Mouse (Mus musculus) hindlimb bud, embryonic 11.5 days (tissue): ENCODE measurements around the gene Tnfsf14.

Source experiments
- DNase-seq: peaks from one replicate; pipeline ENCODE4 v3.0.0-alpha.2; 2012; ENCODE audit warnings: low read depth, low spot score; ENCODE audit errors: extremely low spot score

The Tnfsf14 gene

DNA sequence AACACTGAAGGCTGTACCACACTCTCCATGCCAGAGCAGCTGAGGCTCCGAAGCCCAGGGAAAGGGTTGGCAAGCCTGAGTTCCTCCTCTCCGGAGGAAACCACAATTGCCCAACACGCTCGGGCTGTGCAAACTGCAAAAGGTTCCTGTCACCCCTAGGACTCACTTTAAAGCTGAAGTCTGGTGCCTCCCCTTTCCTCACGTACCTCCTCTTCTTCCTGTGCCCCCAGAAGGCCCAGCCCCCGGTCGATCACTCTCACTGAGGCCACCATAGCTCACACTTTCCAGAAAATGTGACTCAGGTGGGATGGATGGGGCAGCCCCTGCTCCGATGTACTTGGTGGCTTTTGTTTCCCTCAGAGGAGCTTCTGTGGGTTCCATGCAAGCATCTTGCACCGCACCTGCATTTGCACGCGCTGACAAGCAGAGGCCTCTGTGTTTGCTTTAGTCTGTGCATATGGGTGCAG, at the start of gene Tnfsf14:
Tnfsf14 (minus strand) TSS at position 137 of the 467 bp plus-strand sequence.
- no peak for DNase-seq

DNA sequence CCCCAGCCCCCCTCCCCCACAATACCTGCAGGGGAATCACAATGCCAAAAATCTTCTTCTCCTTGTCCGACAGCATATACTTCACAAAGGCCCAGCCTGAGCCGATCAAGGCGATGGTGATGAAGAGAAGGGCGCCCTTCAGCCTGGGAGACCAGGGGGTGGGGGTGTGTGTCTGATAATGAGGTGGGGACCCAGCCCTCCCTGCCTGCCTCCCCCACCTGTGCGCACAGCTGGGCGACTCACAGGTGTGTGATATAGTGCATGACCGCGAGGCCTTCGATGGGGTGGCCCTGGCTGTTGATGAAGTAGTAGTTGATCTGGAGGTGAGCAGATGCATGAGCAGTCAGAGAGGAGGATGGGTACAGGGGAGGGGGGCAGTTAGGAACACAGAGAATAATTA, 43.2 kb upstream of the Tnfsf14 start:
- DNase-seq: no peak

DNA sequence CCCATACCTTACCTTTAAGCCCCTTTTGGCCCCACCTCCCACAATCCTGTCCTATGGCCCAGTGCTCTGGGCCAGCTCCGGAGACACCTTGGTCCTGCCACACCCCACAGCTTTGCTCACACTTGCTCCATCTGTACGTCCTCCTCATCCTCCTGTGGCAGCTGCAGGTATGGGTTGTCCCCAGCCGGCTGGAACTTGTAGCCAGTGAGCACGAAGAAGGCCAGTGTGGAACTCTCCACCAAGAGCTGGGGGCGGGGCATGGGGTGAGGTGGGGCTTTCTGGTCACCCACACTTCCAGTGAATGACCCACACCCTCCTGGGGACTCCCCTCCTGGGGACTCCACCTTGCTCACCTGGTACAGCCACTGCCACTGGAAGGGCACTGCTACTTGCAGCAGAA, 41.8 kb upstream of the Tnfsf14 start:
- no peak for DNase-seq

DNA sequence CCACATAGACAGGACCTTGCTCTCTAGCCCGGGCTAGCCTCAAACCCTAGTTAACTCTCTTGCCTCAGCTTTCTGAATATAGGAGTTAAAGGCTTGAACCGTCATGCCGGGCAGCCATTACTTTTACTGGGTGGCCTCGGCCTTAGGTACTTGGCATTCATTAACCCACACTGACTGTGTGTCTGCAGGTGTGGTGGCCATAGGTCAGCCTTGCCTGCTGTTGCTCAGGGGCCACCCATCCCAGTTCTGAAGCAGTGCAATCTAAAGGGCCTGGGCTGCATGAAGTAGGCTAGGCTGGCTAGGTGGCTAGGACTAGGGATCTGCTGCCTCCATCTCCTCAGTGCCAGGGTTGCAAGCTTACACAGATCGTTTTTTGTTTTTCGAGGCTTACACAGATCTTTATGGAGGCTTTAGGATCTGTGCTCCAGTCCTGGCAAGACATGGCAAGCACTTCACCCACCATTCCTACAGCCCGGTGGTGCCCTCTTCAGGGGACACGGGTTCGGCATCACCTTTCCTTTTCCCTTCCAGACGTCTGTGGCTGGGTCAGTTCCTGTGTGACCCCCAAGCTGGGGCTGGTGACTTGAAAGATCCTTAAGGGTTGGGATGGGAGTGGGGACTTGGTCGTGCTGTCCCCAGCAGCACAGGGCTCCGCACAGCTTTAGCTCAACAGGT, 40.4 kb upstream of the Tnfsf14 start:
- no peak for DNase-seq

DNA sequence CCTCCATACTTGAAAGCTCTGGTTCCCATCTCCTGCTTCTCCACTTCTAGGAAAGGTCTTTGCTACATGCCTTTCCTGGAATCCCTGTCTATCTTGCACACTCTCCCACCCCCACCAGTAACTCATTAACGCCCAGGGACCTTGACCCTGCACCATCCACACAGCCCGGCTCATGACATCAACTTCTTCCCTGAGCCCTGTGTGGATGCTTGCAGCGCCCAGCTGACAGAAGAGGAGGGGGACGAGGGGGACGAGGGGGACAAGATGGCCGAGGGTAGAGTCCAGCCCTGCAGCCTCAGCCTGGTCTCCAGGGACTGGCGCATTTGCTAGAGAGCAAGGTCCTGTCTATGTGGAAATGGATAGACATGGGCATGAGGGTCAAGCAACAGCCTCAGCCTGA, 39.1 kb upstream of the Tnfsf14 start:
- DNase-seq: no peak

DNA sequence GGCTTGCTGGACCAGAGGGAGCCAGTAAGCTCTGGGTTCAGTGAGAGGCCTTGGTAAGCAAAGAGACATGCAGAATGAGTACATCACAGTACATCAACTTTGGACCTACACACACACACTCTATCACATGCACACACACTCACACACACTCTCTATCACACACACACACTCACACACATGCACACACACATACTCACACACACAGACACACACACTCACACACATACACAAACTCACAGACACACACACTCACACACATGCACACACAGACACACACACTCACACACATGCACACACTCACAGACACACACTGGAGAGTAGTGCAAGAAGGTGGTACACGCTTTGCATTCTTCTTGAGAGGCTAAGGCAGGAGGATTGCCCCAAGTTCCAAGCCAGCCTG, 38.2 kb upstream of the Tnfsf14 start:
- no peak for DNase-seq

DNA sequence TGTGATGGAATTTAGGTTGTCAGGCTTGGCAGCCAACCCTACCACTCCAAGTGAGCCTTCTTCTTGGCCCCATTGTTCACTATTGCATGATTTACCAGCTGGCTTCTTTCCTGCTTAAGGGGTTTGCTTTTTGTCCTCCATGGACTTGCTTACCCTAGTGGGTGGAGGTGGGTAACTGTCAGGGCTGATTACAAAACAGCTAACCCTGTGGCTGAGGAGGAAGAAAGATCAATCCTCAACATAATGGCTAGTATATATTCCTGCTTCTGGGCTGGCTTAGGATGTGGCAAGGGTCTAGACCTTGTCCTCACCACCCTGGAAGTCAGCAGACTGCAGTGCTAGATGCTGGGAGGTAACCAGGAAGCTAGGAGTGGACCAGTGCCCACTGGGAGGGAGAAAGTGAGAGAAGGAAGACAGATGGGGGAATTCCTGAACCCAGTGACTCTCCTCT, 37.4 kb upstream of the Tnfsf14 start:
- DNase-seq: no peak

DNA sequence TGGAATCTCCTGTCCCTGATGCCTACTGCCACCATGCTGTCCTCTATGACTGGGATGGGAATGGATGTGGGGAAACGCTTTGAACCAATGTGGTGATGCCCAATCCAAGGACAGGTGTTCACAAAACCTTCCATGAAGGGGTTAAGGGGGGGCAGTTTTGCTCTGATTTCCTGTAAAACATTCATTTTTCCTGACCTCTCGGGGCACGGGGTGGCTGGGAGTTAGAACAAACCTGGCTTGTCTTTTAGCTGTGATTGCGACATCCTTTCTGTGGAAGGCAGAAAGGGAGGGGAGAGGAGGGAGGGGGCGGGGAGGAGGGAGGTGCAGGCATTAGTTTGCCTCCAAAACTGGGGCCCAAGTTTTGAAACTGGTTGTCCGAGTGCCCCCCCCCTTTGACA, 36.8 kb upstream of the Tnfsf14 start:
- DNase-seq: no peak

DNA sequence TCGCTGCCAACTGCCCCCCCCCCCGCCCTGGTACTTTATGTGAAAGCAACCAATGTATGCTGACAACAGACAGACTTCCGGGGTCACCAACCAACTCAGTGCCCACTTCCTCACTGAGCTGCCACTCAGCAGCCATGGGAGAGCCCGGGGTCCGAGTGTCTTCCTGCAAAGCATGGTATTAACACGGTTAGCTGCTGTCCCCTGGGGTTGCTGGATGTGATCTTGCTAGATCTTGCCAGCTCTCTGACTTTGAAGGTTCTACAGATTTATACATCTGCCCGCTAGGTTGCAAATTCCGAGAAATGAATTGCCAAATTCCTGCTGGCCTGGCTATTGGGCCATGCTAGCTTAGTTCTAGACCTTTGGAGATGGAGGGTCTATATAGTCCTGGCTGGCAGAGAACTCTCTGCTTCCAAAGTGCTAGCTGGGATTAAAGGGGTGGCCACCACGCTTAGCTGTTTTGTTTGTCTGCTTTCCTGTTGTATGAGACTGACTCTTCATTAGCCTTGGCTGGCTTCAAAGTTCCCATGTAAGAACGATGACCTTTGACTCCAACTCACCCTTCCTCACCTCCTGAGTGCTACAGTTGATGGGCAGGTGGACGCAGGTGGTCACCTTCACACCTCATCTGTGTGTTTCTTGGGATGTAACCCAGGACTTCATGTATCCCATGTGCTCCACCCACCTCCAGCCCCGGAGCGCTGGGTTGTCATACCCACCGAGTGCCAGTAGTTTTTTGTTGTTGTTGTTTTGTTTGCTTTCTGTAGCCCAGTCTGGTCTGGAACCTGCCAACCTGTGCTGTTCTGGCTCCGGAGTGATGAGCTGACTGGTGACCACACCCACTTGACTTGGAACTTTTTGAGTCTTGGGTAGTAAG, 36.1 kb upstream of the Tnfsf14 start:
- no peak for DNase-seq

DNA sequence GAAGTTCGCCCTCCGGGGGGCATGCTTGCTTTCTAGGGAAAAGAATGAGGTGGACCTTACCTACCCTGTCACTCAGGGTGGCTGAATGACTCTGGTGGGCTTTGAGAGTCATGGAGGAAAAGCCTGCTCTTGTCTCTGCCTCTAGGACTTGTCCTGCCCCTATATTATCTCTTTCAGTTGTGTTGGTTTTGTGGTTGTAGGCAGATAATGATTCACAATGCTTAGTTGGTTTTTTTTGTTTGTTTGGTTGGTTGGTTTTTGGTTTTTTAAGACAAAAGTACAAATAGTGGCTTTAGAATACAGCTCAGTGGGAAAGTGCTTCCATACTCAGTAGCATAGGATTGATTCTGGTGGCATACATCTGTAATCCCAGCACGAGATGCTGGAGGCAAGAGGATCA, 34.9 kb upstream of the Tnfsf14 start:
- DNase-seq: no peak

DNA sequence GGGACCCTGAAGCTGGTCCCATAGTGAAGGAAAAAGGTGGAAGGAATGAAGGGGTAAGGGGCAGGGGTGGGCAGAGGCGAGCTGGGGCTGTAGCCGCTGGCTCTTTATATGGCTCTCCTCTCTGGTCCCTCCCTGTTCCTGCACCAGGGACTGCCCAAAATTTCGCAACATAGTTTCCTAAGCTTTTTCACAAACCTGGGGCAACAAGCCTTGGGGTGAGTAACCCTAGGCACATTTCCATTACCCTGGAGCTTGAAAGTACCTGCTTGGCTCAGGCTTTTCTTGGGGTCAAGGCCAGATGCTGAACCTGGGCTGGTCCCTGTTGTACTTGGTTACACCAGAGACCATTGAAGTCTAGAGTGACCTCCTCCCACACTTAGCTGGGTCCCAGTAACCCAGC, 34.0 kb upstream of the Tnfsf14 start, which contains the start of gene C3:
C3 (minus strand) TSS at position 123 of the 400 bp plus-strand sequence.
- DNase-seq: no peak

DNA sequence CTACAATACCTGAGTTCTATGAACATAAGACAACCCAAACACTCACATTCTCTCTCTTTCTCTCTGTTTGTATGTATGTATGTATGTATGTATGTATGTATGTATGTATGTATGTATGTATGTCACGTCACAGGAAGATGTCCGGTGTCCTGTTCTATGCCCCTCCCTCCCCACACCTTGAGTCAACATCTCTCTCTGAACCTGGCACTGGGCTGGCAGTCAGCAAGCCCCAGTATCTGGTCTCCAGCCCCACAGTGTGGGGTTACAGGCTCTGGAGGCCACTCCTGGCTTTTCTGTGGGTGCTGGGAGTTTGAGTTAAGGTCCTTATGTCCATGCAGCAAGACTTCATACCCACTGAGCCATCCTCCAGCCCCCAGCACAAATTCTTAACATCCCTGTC, 33.5 kb upstream of the Tnfsf14 start:
- DNase-seq: no peak

DNA sequence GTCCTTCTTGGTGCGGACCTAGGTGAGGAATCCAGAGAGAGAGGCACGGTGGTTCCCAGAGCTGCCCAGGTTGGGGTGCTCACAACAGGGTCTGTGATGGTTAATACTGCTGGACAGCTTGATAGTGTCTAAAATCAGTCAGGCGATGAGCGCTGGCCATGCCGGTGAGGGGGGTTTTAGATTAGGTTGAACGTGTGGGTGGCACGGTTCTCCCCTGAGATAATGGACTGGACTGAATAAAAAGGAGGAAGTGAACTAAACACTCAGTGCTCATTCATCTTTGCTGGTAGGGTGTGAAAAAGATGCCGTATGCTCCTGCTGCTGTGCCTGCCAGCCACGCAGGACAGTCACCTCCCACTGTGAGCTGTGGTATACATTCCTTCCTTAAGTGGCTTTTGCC, 29.3 kb upstream of the Tnfsf14 start:
- DNase-seq: no peak

DNA sequence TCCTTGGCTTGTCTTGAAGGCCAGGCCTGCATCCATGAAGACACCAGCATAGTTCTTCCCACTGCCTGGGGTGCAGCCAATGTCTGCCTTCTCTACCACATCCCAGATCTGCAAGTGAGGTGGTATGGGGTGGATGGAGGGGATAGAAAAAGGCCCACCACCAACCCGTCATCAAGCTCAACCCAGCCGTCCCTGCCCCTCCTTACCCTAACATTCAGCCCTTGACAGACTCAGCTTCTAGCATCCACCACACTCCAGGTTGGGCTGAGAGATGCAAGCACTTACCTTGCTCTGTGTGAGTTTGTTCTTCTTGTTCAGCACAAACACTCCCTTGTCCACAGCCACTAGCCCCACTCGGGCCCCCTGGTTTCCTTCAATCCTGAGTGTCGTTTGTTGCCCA, 27.9 kb upstream of the Tnfsf14 start:
- no peak for DNase-seq

DNA sequence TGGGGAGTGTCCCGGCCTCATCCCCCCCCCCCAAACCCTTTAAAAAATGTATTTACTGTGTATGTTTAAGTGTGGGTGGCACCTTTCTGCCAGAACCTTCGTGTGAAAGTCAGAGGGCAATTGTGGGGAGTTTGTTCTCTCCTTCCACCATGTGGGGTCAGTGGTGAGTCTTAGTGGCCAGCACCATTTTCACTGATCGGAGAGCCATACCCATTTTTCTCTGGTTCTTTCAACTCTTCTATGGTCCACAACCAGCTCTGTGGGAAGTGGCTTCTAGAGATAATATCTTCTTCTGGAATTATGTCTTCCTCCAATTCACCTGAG, 25.9 kb upstream of the Tnfsf14 start:
- no peak for DNase-seq

DNA sequence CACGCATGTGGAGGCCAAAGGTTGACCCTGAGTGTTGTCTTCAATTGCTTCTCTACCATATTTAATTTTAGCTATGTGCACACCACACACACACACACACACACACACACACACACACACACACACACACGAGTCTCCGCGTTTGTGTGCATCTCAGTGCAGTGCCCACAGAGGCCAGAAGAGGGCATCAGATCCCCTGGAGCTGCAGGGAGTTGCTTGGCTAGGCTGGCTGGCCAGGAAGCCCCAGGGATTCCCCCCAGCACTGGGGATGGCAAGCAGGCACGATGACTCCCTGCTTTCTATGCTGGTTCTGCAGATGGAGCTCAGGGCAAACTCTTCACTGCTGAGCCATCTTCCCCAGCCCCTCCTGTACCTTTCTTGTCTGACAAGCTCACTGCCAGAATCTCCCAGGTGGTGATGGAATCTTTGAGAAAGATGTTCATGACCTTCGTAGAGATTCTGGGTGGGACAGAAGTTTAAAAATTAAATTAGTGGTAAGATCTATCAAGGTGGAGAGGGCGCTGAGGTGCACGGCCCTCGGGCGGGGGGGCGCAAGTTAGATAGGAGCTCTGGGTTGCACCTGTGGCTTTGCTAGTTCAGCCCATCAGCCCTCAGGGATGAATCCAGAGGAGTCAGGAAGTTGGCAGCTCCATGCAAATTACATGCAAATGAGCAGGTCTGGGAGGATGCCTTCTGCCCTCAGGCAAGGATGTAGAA, 25.3 kb upstream of the Tnfsf14 start:
- DNase-seq: no peak

DNA sequence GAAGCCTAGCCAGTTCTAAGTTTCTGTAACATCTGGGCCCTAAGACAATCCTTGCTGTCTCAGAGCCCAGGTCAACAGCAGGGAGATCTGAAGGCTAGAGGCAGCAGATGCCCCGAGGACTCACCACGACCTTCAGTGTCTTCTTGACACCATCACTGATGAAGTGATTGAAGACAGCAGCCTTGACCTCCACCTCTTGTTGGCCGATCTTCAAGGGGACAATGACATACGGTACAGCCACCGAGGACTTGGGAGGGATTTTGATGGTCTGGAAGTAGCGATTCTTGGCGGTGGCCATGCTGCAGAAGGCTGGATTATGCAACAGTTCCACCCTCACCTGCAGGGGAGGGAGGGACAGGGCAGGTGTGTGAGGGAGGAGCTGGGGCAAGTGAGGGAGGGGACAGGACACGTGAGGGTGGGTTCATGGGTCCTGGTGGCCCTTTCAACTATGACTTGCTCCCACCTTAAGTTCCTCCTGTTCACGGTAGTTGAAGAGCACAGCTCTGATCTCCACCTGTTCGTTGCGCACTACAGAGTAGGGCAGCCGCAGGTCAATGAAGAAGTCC, 24.4 kb upstream of the Tnfsf14 start:
- no peak for DNase-seq

DNA sequence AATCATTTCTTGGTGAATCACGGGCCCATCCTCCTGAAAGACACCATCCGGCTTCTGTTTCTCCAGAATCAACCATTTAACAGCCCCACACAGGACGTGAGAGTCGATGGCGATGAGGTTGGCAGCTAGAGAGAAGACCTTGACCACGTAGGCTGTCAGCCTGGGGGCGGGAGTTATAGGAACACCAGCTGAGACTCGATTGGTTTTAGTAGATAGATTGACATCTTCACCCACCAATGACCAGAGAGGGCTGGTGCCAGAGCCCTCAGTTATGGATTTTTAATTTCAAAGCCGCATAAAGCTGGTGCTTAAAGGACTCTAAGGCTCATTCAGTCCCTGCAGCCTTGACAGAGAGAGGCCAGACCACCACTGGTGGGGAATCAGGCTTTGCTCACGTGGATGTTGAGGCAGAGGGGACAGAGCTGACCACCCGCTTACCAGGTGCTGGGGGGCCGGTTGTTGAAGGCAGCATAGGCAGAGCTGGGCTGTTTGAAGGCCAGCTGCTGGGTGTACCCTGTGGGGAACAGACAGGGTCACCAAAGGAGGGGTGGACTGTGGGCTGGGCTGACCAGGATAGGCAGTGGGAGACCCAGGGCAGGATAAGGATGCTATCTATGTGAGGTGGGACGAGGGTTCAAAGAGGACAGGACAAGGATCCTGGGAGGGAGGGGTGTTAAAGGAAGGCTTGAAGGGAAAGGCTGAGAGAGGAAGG, 20.9 kb upstream of the Tnfsf14 start:
- no peak for DNase-seq

DNA sequence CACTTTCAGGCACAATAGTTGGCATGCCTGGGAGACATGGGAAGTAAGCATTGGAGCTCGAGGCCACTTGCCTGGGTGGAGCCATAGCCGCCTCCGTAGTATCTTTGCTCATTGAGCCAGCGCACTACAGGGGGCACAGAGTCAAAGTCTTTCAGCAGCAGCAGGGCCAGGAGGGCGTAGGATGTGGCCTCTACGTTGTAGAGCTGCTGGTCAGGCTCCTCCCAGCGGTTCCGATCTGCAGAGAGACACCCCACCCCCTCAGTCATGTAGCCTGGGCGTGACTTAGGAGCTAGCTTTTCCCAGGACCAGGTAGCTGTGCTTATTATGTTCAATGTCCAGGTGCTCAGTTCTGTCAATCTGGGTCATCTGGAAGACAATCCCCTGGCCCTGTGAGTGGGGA, 17.5 kb upstream of the Tnfsf14 start:
- DNase-seq: no peak

DNA sequence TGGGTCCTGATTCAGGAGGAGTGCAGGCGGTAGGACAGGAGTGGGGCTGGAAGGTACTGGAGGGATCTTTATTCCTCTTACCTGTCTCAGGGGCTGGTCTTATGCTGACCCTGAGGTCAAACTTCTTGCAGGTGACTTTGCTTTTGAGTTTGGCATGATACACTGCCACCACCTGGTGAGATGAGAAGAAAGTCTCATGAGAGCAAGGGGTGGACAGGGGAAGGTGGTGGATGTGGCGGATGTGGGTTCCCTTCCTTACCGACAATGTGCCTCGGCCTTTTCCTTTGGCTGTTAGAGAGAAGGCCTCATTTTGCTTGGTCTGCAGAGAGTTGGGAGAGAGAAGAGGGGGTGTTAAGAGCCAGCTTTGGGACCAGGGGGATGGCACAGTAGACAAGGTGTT, 15.4 kb upstream of the Tnfsf14 start:
- no peak for DNase-seq

DNA sequence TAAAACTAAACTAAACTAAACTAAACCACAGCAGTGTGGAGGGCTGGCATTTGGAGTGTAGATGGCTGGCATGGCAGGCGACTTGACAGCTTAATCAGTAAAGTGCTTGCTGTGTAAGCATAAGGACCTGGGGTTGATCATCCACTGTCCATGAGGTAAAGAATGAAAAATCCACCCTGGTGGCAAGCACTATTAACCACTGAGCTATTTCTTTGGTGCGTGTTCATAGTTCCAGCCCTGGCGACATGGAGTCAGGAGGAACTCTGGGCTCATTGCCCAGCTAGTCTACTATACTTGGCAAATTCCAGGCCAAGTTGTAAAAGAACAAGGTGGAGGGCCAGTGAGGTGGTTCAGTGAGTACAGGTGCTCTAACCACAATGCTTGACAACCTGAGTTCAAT, 14.0 kb upstream of the Tnfsf14 start:
- DNase-seq: no peak
